Comparison of ENCODE assay signal across 14 mouse cellular contexts in genomic region chr12:82603308-82603707, GRCm38 (mm10). TPM values are rescaled to one million over a fixed set of nuclear protein-coding genes. Genes with fewer than 3 reads are reported as not detected.
"Had no signal": no experiment of that assay in that cellular context is flagged by ENCODE, and none has a peak within 500 bp of the region (broad histone marks: within the 10 kb centered on the region; RNA-seq: fewer than 3 reads in every experiment).

No protein-coding gene starts in this region.

- H3K27me3 ChIP-seq: kidney, embryonic 15.5 days; limb, embryonic 13.5 days; liver, embryonic 15.5 days had no signal

- H3K9me3 ChIP-seq: kidney, embryonic 15.5 days; limb, embryonic 13.5 days; liver, embryonic 15.5 days had no signal

- H3K27ac ChIP-seq: kidney, embryonic 15.5 days; limb, embryonic 13.5 days; liver, embryonic 15.5 days; stomach, postnatal 0 days had no signal

- DNase-seq: kidney, adult 11 months; kidney, postnatal 25 days; layer of hippocampus, adult 9-11 months; layer of hippocampus, postnatal 36 days; lung, adult 2 months; lung, postnatal 36 days had no signal

- H3K36me3 ChIP-seq: kidney, embryonic 15.5 days; limb, embryonic 13.5 days; liver, embryonic 15.5 days had no signal

- H3K9ac ChIP-seq: kidney, embryonic 15.5 days; limb, embryonic 13.5 days; liver, embryonic 15.5 days had no signal

- H3K4me2 ChIP-seq: kidney, embryonic 15.5 days; limb, embryonic 13.5 days; liver, embryonic 15.5 days had no signal

- H3K4me3 ChIP-seq: kidney, embryonic 15.5 days; limb, embryonic 13.5 days; liver, embryonic 15.5 days had no signal

- ATAC-seq: lung, postnatal 0 days; midbrain, embryonic 16.5 days had no signal

- H3K4me1 ChIP-seq: liver, embryonic 15.5 days had no signal

RNA-seq across cellular contexts. Expression of gene Rgs6, which starts 15.2 kb away (rescaled TPM):
- total RNA-seq: megakaryocyte progenitor cell, adult 5-6 weeks had no signal
- polyA plus RNA-seq: liver, adult 2 months had no signal
